Mouse (Mus musculus): ENCODE measurements at regions not wholly inside any gene's neighbourhood (a gene's known extent, or its start where the extent isn't known, plus 50 kb on each side); places are given as distances from the start of the nearest gene placed in this dataset.

DNA sequence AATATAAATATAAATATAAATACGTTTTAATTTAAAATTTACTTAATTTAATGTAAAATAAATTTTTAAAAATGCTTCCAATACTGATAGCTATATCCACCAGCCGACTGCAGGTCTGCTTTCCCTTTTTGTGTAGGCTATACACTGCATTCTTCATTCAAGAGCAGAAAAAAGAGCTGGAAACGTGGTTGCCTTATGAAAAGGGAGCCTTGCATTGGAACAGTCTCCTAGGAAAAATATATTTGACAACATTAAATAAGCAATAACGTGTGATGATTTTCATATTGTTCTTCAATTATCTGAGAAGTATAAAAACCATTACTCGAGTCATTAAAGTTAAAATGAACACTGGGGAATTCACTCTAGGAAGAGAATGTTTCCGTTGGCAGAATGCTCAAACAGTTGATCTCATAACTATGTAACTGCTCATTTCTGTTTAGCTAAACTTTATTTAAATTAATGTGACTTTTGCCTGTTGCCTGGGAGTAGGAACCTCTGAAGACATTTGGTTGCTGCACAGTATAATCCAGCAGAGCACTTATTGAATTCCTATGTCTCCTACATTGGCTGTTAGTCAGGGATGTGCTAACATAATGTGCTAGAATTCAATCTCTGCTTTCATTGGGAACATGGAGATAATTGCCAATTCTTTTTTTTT, 172.0 kb downstream of the Lurap1l start:
- TF ChIP-seq POLR2A (IDR thresholded peaks at IDR 0.05; ENCODE audit: low read depth, low read length) (no peak), CTCF (conservative IDR thresholded peaks at IDR 0.05; ENCODE audit: insufficient read depth, insufficient read length, low read depth, low read length) (no peak)

Data from kidney, adult 2 months (tissue).